Mouse (Mus musculus): ENCODE results near the gene Gpr107.

Gpr107 gene

DNA sequence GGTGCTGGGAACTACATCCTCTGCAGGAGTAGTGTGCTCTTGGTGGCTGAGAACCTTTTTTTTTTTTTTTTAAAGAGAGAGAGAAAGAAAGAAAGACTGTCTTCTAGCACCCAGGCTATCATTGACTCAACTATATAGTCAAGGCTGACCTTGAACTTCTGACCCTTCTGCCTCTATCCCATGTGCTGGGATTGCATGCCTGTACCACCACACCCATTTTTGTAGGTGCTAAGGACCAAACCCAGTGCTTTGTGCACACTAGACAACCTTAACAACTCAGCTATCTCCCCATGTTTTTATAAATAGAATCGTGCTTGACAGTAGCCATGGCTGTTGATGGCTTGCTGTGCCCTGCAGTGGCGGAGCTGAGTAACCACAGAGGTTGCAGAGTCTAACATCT lies 47.9 kb downstream of the Gpr107 start:
- DNase-seq (ENCODE audit: low read depth, low spot score), result no peak

DNA sequence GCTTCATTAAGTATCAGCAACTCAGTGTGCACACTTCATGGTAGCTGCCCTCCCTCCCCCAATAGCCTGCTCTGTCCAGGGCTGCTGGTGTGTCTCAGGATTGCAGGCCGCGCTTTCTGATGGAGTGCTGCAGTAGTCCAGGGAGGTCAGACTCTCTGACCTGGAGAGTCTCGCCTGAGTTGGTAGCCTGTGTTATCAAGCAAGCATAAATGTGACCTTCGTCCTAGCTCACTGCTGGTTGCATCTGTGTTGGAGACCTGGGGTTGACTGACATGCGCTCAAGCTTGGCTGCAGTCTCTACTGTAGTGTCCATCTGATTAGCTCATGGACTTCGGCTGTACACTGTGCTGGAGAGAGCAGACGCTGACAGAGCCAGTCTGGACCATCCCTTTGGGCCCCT lies 49.7 kb downstream of the Gpr107 start:
- DNase-seq (ENCODE audit: low read depth, low spot score), result no peak

DNA sequence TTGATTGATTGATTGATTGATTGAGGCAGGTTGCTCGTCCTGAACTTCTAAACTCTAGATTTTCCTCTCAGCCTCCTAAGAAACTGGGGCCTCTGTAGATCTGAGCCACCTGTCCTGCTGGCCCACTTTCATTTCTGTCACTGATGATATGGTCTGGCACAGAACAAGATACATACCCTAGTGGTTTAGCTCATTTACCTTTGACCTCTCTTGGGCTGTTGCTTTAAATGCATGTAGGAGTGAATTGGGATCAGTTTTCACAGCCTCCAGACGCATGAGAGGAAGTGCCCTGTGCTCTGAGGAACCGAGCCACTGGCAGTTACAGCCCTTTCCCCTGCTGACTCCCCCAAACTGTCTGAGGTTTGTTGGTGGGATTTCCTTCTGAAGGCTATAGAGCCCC lies 50.2 kb downstream of the Gpr107 start:
- no peak for DNase-seq (ENCODE audit: low read depth, low spot score)

DNA sequence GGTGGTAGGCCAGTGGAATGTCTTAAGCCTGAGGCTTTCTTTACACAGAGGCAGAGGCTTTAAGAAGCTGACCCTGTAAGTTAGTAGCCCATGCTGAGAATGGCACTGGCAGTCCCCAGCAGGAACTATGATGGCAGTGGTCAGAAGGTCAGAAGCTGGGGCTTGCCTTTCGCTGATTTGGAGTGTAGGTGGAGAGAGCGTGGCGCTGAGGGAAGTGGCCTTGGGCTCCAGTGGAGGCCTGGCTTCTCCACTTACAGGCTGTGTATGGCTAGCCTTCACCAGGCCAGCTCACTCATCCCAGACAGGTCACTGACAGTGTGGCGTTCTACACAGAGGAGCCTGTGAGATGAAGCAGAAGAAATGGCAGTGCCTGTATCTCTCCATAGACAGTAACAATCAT lies 50.8 kb downstream of the Gpr107 start:
- no peak for DNase-seq (ENCODE audit: low read depth, low spot score)

GRCm38 (mm10) chr2:31204677-31205076 lies 52.6 kb downstream of the Gpr107 start:
- DNase-seq (ENCODE audit: low read depth, low spot score), result no peak

GRCm38 (mm10) chr2:31206211-31206610 lies 54.1 kb downstream of the Gpr107 start:
- no peak for DNase-seq (ENCODE audit: low read depth, low spot score)

DNA sequence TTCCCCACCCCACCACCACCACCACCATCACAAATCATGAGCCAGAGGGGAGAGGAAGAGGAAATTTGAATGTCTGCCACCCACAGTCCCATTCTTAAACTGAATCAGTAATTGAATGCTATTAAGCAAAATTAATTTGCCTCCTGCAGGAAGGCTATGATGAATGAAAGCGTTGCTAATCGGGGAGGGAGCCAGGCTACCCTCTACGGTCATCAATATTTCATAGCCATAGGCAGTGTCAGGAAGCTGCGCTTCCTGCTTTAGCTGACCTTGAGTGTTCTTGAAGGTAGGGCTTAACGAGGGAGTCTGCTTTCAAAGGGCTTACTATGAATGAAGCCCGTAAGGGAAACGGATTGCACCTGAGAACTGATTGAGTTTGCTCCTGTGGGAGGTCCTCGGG lies 54.8 kb downstream of the Gpr107 start:
- no peak for DNase-seq (ENCODE audit: low read depth, low spot score)

- no peak for DNase-seq (ENCODE audit: low read depth, low spot score)
Observed at GRCm38 (mm10) chr2:31208544-31209142, 56.5 kb downstream of the Gpr107 start.

GRCm38 (mm10) chr2:31209525-31209924 lies 57.4 kb downstream of the Gpr107 start:
- peak; percentile 76 for DNase-seq (ENCODE audit: low read depth, low spot score)

DNA sequence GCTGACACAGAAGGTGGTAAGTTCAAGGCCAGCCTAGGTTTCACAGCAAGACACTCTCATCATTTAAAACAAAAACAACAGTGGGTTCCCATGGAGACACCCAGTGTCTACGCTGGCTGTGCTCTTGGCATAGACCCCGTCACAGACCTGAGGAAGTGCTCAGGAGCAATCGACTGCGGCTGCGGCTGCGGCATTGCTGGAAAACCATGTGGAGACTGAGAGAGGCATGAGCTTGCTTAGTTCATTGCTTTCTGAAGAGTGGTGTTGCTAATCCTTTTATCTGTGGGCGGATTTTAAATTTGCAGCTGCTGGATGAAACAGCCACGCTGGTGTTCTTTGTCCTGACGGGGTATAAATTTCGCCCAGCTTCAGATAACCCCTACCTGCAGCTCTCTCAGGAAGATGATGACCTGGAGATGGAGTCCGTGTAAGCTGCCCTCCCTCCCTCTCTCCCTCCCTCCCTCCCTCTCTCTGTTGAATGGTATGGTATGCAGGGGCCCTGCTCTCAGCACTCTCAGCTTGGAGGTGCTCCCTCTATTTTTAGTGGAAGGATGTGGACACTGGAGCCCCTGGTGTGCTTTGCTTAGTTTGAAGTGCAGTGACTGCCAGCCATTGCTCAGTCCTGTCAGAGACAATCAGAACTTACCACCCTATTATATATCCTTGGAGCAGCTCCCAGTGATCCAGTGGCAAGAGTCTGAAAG lies 58.2 kb downstream of the Gpr107 start:
- no peak for DNase-seq (ENCODE audit: low read depth, low spot score)

DNA sequence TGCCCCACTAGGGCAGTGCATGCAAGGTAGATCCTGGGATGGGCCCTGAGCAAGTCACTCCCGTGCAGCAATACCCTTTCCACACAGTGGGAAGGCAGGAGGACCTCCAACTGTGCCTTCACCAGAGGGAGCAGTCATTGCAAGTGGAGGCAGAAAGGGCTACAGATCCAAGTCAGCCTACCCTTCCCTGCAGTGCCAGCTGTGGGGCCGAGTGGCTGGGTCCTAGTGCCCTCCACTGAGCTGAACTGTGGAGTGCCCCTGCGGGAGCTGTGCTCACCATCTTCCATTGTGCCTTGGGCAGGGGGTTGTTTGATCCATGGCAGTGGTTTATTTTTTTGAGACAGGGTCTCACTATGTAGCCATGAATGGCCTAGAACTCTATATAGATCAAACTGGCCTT lies 59.1 kb downstream of the Gpr107 start:
- no peak for DNase-seq (ENCODE audit: low read depth, low spot score)

DNA sequence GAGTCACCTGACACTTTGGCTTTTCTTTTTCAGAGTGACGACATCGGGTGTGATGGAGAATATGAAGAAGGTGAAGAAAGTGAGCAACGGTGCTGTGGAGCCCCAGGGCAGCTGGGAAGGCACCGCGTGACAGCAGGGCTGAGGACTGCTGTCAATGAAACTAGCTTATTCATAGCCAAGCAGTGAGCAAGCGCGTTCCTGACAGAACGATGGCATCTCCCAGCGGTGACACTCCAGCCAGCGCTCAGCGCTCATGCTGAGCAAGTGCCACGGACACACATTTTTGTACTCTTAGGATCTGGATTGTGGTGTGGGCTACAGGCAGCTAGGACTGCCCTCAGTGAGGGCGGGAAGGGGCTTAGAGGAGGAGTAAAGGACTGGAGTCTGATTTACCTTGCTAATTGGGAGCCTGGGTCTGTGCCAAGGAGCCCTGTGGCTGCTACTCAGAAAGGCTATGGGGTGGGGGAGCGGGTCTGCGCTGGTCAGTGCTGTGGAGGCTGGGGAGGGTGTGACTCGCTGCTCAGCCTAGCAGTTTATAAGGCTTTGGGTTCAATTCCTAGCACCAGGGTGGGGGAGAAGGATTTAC lies 62.2 kb downstream of the Gpr107 start:
- no peak for DNase-seq (ENCODE audit: low read depth, low spot score)

DNA sequence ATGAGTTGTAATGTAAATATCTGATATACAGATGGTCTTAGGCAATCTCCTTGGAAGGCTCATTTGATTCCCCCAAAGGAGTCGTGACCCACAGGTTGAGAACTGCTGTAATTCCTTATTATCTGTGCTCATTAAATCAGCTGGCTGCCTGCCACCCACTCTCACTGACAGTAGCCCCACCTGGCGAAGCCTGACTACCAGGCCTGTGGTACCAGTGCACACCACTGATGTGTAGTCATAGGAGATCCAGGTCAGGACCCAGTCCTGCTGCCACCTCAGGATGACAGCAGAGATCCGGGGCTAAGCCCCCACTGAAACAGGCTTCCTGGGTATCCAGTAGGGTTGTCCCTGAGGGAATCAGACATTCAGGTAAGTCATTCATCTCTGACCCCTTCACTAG lies 66.5 kb downstream of the Gpr107 start:
- DNase-seq (ENCODE audit: low read depth, low spot score), result no peak

DNA sequence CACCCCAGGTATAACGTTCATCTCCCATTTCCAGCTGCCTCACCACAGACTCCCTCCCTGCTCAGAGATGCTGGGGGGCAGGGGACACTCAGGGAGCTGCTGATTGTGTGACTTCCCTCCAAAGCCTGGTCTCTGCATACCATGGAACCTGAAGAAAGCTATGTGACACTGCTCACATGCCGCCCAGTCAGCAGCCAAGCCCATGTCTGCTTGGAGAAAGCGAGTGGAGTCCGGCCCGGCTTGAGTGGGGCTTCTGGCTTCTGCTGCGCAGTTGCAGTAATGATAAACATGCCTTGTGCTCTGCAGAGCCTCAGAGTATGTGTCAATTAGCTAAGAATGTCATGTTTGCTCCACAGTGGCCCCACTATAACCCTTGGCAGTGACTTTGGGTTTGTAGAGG lies 67.4 kb downstream of the Gpr107 start:
- DNase-seq (ENCODE audit: low read depth, low spot score), result no peak

- DNase-seq (ENCODE audit: low read depth, low spot score), result no peak
Observed at GRCm38 (mm10) chr2:31220844-31221243, 68.7 kb downstream of the Gpr107 start.

- DNase-seq (ENCODE audit: low read depth, low spot score), result peak; percentile 18
Observed at GRCm38 (mm10) chr2:31221582-31221981, 69.5 kb downstream of the Gpr107 start.

GRCm38 (mm10) chr2:31228768-31229311 lies 76.7 kb downstream of the Gpr107 start:
- DNase-seq (ENCODE audit: low read depth, low spot score), result peak; percentile 30

DNA sequence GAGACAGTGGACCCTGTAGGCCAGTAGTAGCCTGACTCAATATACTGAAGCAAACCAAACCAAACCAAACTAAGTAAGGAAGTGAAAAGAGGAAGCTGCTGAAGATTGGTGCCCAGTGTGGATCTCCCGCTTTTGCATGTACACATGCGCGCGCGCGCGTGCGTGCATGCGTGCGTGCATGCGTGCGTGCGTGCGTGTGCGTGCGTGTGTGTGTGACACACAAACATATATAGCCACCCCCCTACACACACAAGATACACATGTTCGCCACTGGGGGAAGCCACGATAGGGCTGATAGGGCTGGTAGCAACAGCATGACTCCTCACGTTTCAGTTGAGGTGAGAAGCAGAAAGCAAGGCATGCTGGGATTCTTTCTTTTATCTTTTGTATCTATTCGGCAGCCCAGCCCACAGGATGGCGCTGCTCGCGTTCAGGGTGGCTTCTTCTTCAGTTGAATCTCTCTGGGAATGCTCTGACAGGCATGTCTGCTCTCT lies 87.1 kb downstream of the Gpr107 start:
- no peak for DNase-seq (ENCODE audit: low read depth, low spot score)

- DNase-seq (ENCODE audit: low read depth, low spot score), result no peak
Observed at GRCm38 (mm10) chr2:31239833-31240232, 87.7 kb downstream of the Gpr107 start.

- DNase-seq (ENCODE audit: low read depth, low spot score), result no peak
Observed at GRCm38 (mm10) chr2:31241639-31242038, 89.5 kb downstream of the Gpr107 start.

- peak; percentile 37 for DNase-seq (ENCODE audit: low read depth, low spot score)
Observed at GRCm38 (mm10) chr2:31244216-31244615, 92.1 kb downstream of the Gpr107 start.

GRCm38 (mm10) chr2:31245051-31245450 lies 92.9 kb downstream of the Gpr107 start:
- DNase-seq (ENCODE audit: low read depth, low spot score), result no peak
